Mouse (Mus musculus): ENCODE results near the gene Olfr789. TPM values are rescaled to one million over a fixed set of nuclear protein-coding genes. Genes with fewer than 3 reads are reported as not detected.

The Olfr789 gene
- not detected for polyA plus RNA-seq (2017; shearing (Covaris generic))

GRCm38 (mm10) chr10:129484452-129484851, at the start of gene Olfr789:
Gene Olfr789 (plus strand): TSS chr10:129484752.

GRCm38 (mm10) chr10:129461562-129461961, 23.0 kb upstream of the Olfr789 start, which contains the start of gene Olfr787:
Gene Olfr787 (plus strand): TSS chr10:129461862.

GRCm38 (mm10) chr10:129470698-129471097, 13.9 kb upstream of the Olfr789 start, which contains the start of gene Olfr788:
Gene Olfr788 (plus strand): TSS chr10:129470998.

GRCm38 (mm10) chr10:129498192-129498591, 13.6 kb downstream of the Olfr789 start, which contains the start of gene Olfr790:
Gene Olfr790 (plus strand): TSS chr10:129498492.

GRCm38 (mm10) chr10:129521492-129521891, 36.9 kb downstream of the Olfr789 start, which contains the start of gene Olfr791:
Gene Olfr791 (plus strand): TSS chr10:129521792.

GRCm38 (mm10) chr10:129538862-129539261, 54.3 kb downstream of the Olfr789 start, which contains the start of gene Olfr792:
Gene Olfr792 (plus strand): TSS chr10:129539162.

Other genes starting within 250 kb of the Olfr789 start
- gene Olfr774, start 248.5 kb upstream of the Olfr789 start, polyA plus RNA-seq (2017; shearing (Covaris generic)), result not detected
- not detected for gene Olfr775, start 236.3 kb upstream of the Olfr789 start, polyA plus RNA-seq (2017; shearing (Covaris generic))
- gene Olfr776, start 225.6 kb upstream of the Olfr789 start, polyA plus RNA-seq (2017; shearing (Covaris generic)), result not detected
- gene Olfr777, start 213.3 kb upstream of the Olfr789 start, polyA plus RNA-seq (2017; shearing (Covaris generic)), result not detected
- gene Olfr780, start 166.6 kb upstream of the Olfr789 start, polyA plus RNA-seq (2017; shearing (Covaris generic)), result not detected
- not detected for gene Olfr781, start 155.9 kb upstream of the Olfr789 start, polyA plus RNA-seq (2017; shearing (Covaris generic))
- not detected for gene Olfr782, start 135.9 kb upstream of the Olfr789 start, polyA plus RNA-seq (2017; shearing (Covaris generic))
- gene Olfr784, start 100.7 kb upstream of the Olfr789 start, polyA plus RNA-seq (2017; shearing (Covaris generic)), result not detected
- not detected for gene Olfr785, start 79.3 kb upstream of the Olfr789 start, polyA plus RNA-seq (2017; shearing (Covaris generic))
- gene Olfr786, start 57.4 kb upstream of the Olfr789 start, polyA plus RNA-seq (2017; shearing (Covaris generic)), result not detected
- 0.12 TPM for gene Olfr787, start 22.9 kb upstream of the Olfr789 start, polyA plus RNA-seq (2017; shearing (Covaris generic))
- gene Olfr788, start 13.8 kb upstream of the Olfr789 start, polyA plus RNA-seq (2017; shearing (Covaris generic)), result 0.10 TPM
- not detected for gene Olfr790, start 13.7 kb downstream of the Olfr789 start, polyA plus RNA-seq (2017; shearing (Covaris generic))
- not detected for gene Olfr791, start 37.0 kb downstream of the Olfr789 start, polyA plus RNA-seq (2017; shearing (Covaris generic))
- gene Olfr792, start 54.4 kb downstream of the Olfr789 start, polyA plus RNA-seq (2017; shearing (Covaris generic)), result not detected
- gene Olfr794, start 82.9 kb downstream of the Olfr789 start, polyA plus RNA-seq (2017; shearing (Covaris generic)), result not detected
- gene Olfr796, start 127.8 kb downstream of the Olfr789 start, polyA plus RNA-seq (2017; shearing (Covaris generic)), result not detected
- gene Olfr798, start 143.2 kb downstream of the Olfr789 start, polyA plus RNA-seq (2017; shearing (Covaris generic)), result 0.14 TPM
- gene Olfr799, start 152.7 kb downstream of the Olfr789 start, polyA plus RNA-seq (2017; shearing (Covaris generic)), result not detected
- not detected for gene Olfr800, start 172.9 kb downstream of the Olfr789 start, polyA plus RNA-seq (2017; shearing (Covaris generic))
- gene Olfr801, start 189.1 kb downstream of the Olfr789 start, polyA plus RNA-seq (2017; shearing (Covaris generic)), result not detected
- gene Olfr802, start 203.4 kb downstream of the Olfr789 start, polyA plus RNA-seq (2017; shearing (Covaris generic)), result not detected
- gene Olfr803, start 209.5 kb downstream of the Olfr789 start, polyA plus RNA-seq (2017; shearing (Covaris generic)), result not detected
- not detected for gene Olfr804, start 218.5 kb downstream of the Olfr789 start, polyA plus RNA-seq (2017; shearing (Covaris generic))
- gene Olfr805, start 244.6 kb downstream of the Olfr789 start, polyA plus RNA-seq (2017; shearing (Covaris generic)), result not detected

Data from effector memory CD4-positive, alpha-beta T cell, adult 5 months (primary cell).